Mouse (Mus musculus): Measurements from ENCODE around the gene Ednrb.

- TF ChIP-seq CTCF (conservative IDR thresholded peaks at IDR 0.05; ENCODE audit: insufficient read depth, insufficient read length, low read depth, low read length), result no peak
- TF ChIP-seq POLR2A (IDR thresholded peaks at IDR 0.05; ENCODE audit: low read depth, low read length), result no peak
These were observed 32.9 kb downstream of the Ednrb start for GRCm38 (mm10) chr14:103811291-103811690.
